Mouse (Mus musculus): ENCODE measurements around the gene Eif4g2. TPM values are rescaled to one million over a fixed set of nuclear protein-coding genes. Genes with fewer than 3 reads are reported as not detected.

Eif4g2 gene
- polyA plus RNA-seq, 1 experiment, result 408 TPM

- TF ChIP-seq MYOD1 (IDR thresholded peaks at IDR 0.05; ENCODE audit: control insufficient read depth in 1 of 3, insufficient read length in 2 of 3, low read depth in 2 of 3), result no peak
- TF ChIP-seq POLR2A (IDR thresholded peaks at IDR 0.05; ENCODE audit: insufficient read length, low read depth), result no peak
- TF ChIP-seq TCF3 (IDR thresholded peaks at IDR 0.05; ENCODE audit: insufficient read length, low read depth), result no peak
- no peak overlapping the region for H3K4me3 ChIP-seq
Observed at GRCm38 (mm10) chr7:111062971-111063370, 19.9 kb downstream of the Eif4g2 start.

DNA sequence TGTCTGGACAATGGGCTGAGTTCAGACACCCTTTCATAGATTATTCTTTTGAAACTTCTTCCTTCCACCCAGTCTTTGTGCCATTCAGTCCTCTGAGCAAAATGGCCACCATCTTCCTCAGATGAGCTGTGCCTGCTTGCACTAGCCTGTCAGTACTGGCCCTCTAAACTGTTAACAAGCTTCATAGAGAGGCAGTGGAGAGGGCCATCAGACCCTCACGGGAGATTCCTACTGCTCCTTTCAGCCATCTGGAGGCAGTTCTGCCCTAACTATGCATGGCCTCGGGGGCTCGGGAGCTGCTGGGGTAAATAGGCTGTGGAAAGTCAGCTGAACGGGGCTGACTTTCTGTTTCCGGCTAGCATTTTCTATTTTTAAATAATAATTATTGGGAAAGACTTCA, 23.3 kb downstream of the Eif4g2 start:
- Histone ChIP-seq H3K36me3 (ENCODE audit: control insufficient read depth, insufficient read depth) (peaks cover 2% of the 10 kb centered on the region), H3K27me3 (ENCODE audit: control insufficient read depth, insufficient read depth, insufficient read length) (no peaks in the 10 kb centered on the region), H3ac (ENCODE audit: control insufficient read depth, insufficient read length) (no peak overlapping the region), H3K4me3 (no peak overlapping the region), H3K4me2 (ENCODE audit: low read depth) (no peak overlapping the region), H3K79me2 (ENCODE audit: control insufficient read depth, insufficient read depth) (no peaks in the 10 kb centered on the region)
- TF ChIP-seq SRF (IDR thresholded peaks at IDR 0.05; ENCODE audit: control insufficient read depth, insufficient read length, low read depth) (no peak), CEBPB (IDR thresholded peaks at IDR 0.05; ENCODE audit: insufficient read depth, poor library complexity, severe bottlenecking) (no peak), TCF12 (IDR thresholded peaks at IDR 0.05; ENCODE audit: insufficient read depth, poor library complexity, severe bottlenecking) (no peak), POLR2AphosphoS2 (IDR thresholded peaks at IDR 0.05; ENCODE audit: insufficient read length, low read depth) (no peak), MYOG (IDR thresholded peaks at IDR 0.05; ENCODE audit: control insufficient read depth in 1 of 3, insufficient read depth in 1 of 3, insufficient read length in 2 of 3, low read depth in 2 of 3) (no peak), E2F4 (IDR thresholded peaks at IDR 0.05; ENCODE audit: insufficient read depth) (no peak), MYOD1 (IDR thresholded peaks at IDR 0.05; ENCODE audit: control insufficient read depth in 1 of 3, insufficient read length in 2 of 3, low read depth in 2 of 3) (no peak), POLR2A (IDR thresholded peaks at IDR 0.05; ENCODE audit: insufficient read length, low read depth) (no peak)

More at GRCm38 (mm10) chr7:111062971-111063370, 19.9 kb downstream of the Eif4g2 start:
- Histone ChIP-seq H3K4me2 (ENCODE audit: low read depth) (no peak overlapping the region), H3K27me3 (ENCODE audit: control insufficient read depth, insufficient read depth, insufficient read length) (no peaks in the 10 kb centered on the region), H3ac (ENCODE audit: control insufficient read depth, insufficient read length) (no peak overlapping the region), H3K79me2 (ENCODE audit: control insufficient read depth, insufficient read depth) (no peaks in the 10 kb centered on the region), H3K36me3 (ENCODE audit: control insufficient read depth, insufficient read depth) (peaks cover 6% of the 10 kb centered on the region)

GRCm38 (mm10) chr7:111055984-111056657, 26.7 kb downstream of the Eif4g2 start:
- H3ac ChIP-seq (ENCODE audit: control insufficient read depth, insufficient read length), result no peak overlapping the region
- no peak overlapping the region for H3K4me2 ChIP-seq (ENCODE audit: low read depth)
- no peaks in the 10 kb centered on the region for H3K27me3 ChIP-seq (ENCODE audit: control insufficient read depth, insufficient read depth, insufficient read length)
- TF ChIP-seq CEBPB (IDR thresholded peaks at IDR 0.05; ENCODE audit: insufficient read depth, poor library complexity, severe bottlenecking), result no peak
- no peak for TF ChIP-seq MYOD1 (IDR thresholded peaks at IDR 0.05; ENCODE audit: control insufficient read depth in 1 of 3, insufficient read length in 2 of 3, low read depth in 2 of 3)
- TF ChIP-seq POLR2A (IDR thresholded peaks at IDR 0.05; ENCODE audit: insufficient read length, low read depth), result no peak
- TF ChIP-seq TCF3 (IDR thresholded peaks at IDR 0.05; ENCODE audit: insufficient read length, low read depth), result no peak
- TF ChIP-seq MAX (IDR thresholded peaks at IDR 0.05; ENCODE audit: low read depth), result no peak
- no peak for TF ChIP-seq USF1 (IDR thresholded peaks at IDR 0.05; ENCODE audit: low read depth)
- TF ChIP-seq POLR2AphosphoS2 (IDR thresholded peaks at IDR 0.05; ENCODE audit: insufficient read length, low read depth), result no peak
- TF ChIP-seq TCF12 (IDR thresholded peaks at IDR 0.05; ENCODE audit: insufficient read depth, poor library complexity, severe bottlenecking), result no peak
- H3K36me3 ChIP-seq (ENCODE audit: control insufficient read depth, insufficient read depth), result peaks cover 18% of the 10 kb centered on the region
- H3K79me2 ChIP-seq (ENCODE audit: control insufficient read depth, insufficient read depth), result no peaks in the 10 kb centered on the region
- no peak overlapping the region for H3K4me3 ChIP-seq

DNA sequence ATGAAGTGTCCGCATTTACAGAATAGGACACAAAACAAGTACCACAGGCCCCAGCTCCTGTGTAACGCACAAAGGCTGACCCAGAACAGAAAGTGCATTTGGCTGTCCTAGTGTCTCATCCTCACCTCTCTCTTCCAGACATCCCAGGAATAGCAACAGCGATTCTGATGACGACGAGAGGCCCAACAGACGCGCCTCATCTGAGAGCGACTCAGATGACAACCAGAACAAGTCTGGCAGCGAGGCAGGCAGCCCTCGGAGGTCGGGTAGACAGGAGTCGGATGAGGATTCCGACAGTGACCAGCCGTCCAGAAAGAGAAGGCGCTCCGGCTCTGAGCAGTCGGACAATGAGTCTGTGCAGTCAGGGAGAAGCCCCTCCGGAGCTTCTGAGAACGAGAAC, 27.6 kb downstream of the Eif4g2 start:
- Histone ChIP-seq H3ac (ENCODE audit: control insufficient read depth, insufficient read length) (no peak overlapping the region), H3K4me3 (no peak overlapping the region), H3K36me3 (ENCODE audit: control insufficient read depth, insufficient read depth) (peaks cover 25% of the 10 kb centered on the region), H3K79me2 (ENCODE audit: control insufficient read depth, insufficient read depth) (no peaks in the 10 kb centered on the region), H3K27me3 (ENCODE audit: control insufficient read depth, insufficient read depth, insufficient read length) (no peaks in the 10 kb centered on the region), H3K4me2 (ENCODE audit: low read depth) (no peak overlapping the region)
- TF ChIP-seq USF1 (IDR thresholded peaks at IDR 0.05; ENCODE audit: low read depth) (no peak), SRF (IDR thresholded peaks at IDR 0.05; ENCODE audit: control insufficient read depth, insufficient read length, low read depth) (no peak)

- TF ChIP-seq POLR2AphosphoS2 (IDR thresholded peaks at IDR 0.05; ENCODE audit: insufficient read length, low read depth), result no peak
- no peak for TF ChIP-seq TCF3 (IDR thresholded peaks at IDR 0.05; ENCODE audit: insufficient read length, low read depth)
- TF ChIP-seq E2F4 (IDR thresholded peaks at IDR 0.05; ENCODE audit: insufficient read depth), result no peak
- TF ChIP-seq CEBPB (IDR thresholded peaks at IDR 0.05; ENCODE audit: insufficient read depth, poor library complexity, severe bottlenecking), result no peak
- no peak for TF ChIP-seq TCF12 (IDR thresholded peaks at IDR 0.05; ENCODE audit: insufficient read depth, poor library complexity, severe bottlenecking)
- no peak for TF ChIP-seq MYOD1 (IDR thresholded peaks at IDR 0.05; ENCODE audit: control insufficient read depth in 1 of 3, insufficient read length in 2 of 3, low read depth in 2 of 3)
- TF ChIP-seq MYOG (IDR thresholded peaks at IDR 0.05; ENCODE audit: control insufficient read depth in 1 of 3, insufficient read depth in 1 of 3, insufficient read length in 2 of 3, low read depth in 2 of 3), result no peak
- TF ChIP-seq SRF (IDR thresholded peaks at IDR 0.05; ENCODE audit: control insufficient read depth, insufficient read length, low read depth), result no peak
- H3K79me2 ChIP-seq (ENCODE audit: control insufficient read depth, insufficient read depth), result no peaks in the 10 kb centered on the region
- H3K27me3 ChIP-seq (ENCODE audit: control insufficient read depth, insufficient read depth, insufficient read length), result no peaks in the 10 kb centered on the region
- no peak overlapping the region for H3K4me2 ChIP-seq (ENCODE audit: low read depth)
- H3K36me3 ChIP-seq (ENCODE audit: control insufficient read depth, insufficient read depth), result peaks cover 51% of the 10 kb centered on the region
- no peak overlapping the region for H3K4me3 ChIP-seq
- H3ac ChIP-seq (ENCODE audit: control insufficient read depth, insufficient read length), result no peak overlapping the region
Observed at GRCm38 (mm10) chr7:111049652-111050421, 33.0 kb downstream of the Eif4g2 start.
